Mouse (Mus musculus) embryo, embryonic 10 days (tissue): ENCODE measurements at regions not wholly inside any gene's neighbourhood (a gene's known extent, or its start where the extent isn't known, plus 50 kb on each side); places are given as distances from the start of the nearest gene placed in this dataset.
A peak's percentile ranks its signal among the peaks of the same experiment; 100 is the strongest.
"Not testable (repeated sequence)": the region's sequence is repeated elsewhere in the genome, so short reads cannot be mapped to it uniquely, and the experiment has no call there.

Source experiments
- DNase-seq: peaks from one replicate; pipeline ENCODE4 v3.0.0-alpha.2; 2015; ENCODE audit warnings: low spot score

DNA sequence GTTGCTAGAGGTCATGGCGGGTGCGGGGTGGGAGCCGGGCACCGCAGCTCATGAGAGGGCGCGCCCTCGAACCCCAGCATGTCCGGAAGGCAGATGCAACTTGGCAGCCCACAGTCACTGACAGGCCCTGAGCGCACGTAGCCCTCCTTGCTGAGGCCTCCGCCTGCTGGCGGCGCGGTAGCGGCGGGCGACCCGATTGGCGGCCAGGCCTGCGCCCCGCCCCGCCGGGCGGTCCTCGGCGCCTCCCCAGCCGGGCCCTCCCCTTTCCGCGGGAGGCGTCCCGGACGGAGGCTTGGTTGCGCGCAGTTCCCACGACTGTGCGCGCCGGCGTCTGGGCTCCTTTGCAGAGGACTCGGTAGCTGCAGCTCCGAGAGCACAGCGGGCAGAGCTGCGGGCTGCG lies 301.9 kb downstream of the Hpcal1 start:
- DNase-seq: peak; percentile 78

DNA sequence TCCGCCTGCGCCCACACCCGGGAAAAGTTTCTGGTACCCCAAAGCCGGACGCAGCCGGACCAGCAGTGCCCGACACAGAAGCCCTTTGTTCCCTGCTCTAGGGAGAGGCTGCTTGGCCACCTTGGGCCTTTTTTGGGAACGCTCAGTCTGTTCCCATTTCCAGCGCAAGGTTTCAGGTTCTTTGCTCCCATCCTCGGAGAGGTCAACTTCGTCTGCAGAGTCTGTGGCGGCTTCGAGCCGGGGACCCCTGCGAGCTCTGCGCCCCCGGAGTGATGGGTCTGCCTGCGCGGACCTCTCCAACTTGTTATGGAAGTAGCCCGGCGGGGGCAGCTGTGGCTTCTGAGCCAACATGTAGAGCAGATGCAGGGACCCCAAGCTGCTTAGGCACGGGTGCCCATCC lies 302.7 kb downstream of the Hpcal1 start:
- not testable (repeated sequence) for DNase-seq
